Mouse (Mus musculus) thymus, adult 2 months (tissue): ENCODE results near the gene Kctd21.

Source experiments
- CTCF ChIP-seq: fragments of 200-500 bp; IDR thresholded peaks from 2 replicates; pipeline ENCODE4 v1.5.1; 2012; ENCODE audit warnings: mild to moderate bottlenecking, control low read depth, low read length, moderate library complexity, borderline replicate concordance; ENCODE audit not compliant: control insufficient read depth, poor library complexity, insufficient read depth; ENCODE audit errors: extremely low read depth
- POLR2A ChIP-seq: fragments of 200-500 bp; IDR thresholded peaks from 2 replicates; pipeline ENCODE4 v1.6.1; 2012; ENCODE audit warnings: mild to moderate bottlenecking, low read length, control low read depth, moderate library complexity; ENCODE audit not compliant: control insufficient read depth, poor library complexity, insufficient read depth; ENCODE audit errors: extremely low read depth

DNA sequence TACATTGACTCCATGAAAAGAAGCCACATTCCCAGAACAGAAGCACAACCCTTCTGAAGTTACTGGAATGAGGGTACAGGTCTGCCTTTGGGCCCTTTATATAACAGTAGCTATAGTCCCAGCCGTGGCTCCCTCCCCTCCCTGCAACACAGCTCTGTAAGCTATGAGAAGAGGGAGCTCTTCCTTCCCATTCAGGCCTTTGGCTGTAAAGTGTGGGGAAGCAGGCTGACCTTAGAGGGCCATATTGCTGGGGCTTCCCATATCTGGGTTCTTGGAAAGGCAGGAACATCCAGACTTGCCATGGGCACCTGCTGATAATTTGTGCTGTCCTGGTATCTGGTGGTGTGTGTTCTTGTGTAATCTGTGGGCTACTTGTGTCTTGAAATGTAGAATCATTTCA is 24.6 kb upstream of the Kctd21 start:
- TF ChIP-seq CTCF (no peak), POLR2A (no peak)
